8 mouse cellular contexts compared by ENCODE assay signal in the genomic region with DNA sequence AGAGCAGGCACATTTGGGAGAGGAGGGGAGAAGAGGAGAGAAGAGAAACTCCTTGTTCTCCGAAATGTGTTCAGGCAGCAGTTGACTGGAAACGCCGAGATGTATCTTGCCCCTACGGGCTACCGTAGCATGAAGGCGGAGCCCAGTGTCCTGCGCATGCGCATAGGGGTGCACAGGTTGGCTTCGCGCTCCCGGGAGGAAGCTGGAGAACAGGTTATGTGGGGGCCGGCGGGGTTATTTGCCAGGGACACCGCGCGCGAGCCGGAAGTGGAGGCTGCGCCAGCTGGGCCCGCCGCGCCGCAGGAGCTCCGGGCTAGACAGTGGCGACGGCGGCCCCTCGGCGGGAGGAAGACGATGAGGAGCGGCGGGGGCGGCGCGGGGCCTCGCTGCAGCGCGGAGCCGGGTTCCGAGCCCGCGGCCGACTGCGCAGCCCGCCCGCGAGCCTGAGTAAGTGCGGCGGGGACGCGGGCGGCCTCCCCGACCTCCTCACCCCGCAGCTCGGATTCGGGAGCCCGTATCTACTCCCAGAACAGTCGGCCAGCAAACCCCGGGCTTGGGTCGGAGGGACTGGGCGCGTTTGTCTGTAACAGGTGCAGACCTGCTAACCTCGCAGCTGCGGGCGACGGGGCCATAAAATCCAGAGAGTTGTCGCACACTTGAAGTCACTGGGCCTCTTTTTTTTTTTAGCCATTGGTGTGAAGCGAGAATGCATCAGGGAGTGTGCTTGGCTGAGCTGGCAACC. TPM values are rescaled to one million over a fixed set of nuclear protein-coding genes. Genes with fewer than 3 reads are reported as not detected.
DNase-seq lines count a peak whose midpoint lies in the region; ATAC-seq and TF ChIP-seq lines count a peak whose summit lies in the region.

A gene (minus strand): TSS at position 114 of the 742 bp plus-strand sequence.
A gene (plus strand): TSS at position 135 of the 742 bp plus-strand sequence.

- no peaks in the 10 kb centered on the region for H3K9me3 ChIP-seq in embryonic facial prominence, embryonic 15.5 days (replicated peaks)
- H3K9me3 ChIP-seq in limb, embryonic 14.5 days (ENCODE audit: control insufficient read depth, low read length), result no peaks in the 10 kb centered on the region
- H3K9me3 ChIP-seq in midbrain, postnatal 0 days (ENCODE audit: low read length), result no peaks in the 10 kb centered on the region

- peak; percentile 77 for ATAC-seq in embryonic facial prominence, embryonic 15.5 days (ENCODE audit: insufficient number of reproducible peaks, low FRiP score, low TSS enrichment, low read depth)
- ATAC-seq in limb, embryonic 14.5 days (ENCODE audit: low FRiP score, low read depth), result peak; percentile 81
- ATAC-seq in midbrain, postnatal 0 days (ENCODE audit: low FRiP score), result peak; percentile 79

- DNase-seq in 416B (ENCODE audit: low read depth), result peak; percentile 96
- peak; percentile 100 for DNase-seq in heart, adult 8-10 months (ENCODE audit: low spot score)
- DNase-seq in kidney, adult 9 months, result peak; percentile 99
- peak; percentile 97 for DNase-seq in limb, embryonic 14.5 days (ENCODE audit: low spot score)
- DNase-seq in midbrain, postnatal 0 days (ENCODE audit: low spot score), result peak; percentile 98
- peak; percentile 96 for DNase-seq in spleen, postnatal 14 days (ENCODE audit: low spot score in 2 of 2)

- peak within 1 kb of the TSS; percentile 87 for H3K27ac ChIP-seq in bone marrow, adult 2 months (ENCODE audit: control insufficient read depth, insufficient read depth, low read depth, low read length, poor library complexity)
- peak within 1 kb of the TSS; percentile 82 for H3K27ac ChIP-seq in embryonic facial prominence, embryonic 15.5 days (replicated peaks)
- H3K27ac ChIP-seq in limb, embryonic 14.5 days (replicated peaks; ENCODE audit: low read depth, low read length), result peak within 1 kb of the TSS; percentile 68
- H3K27ac ChIP-seq in midbrain, postnatal 0 days (ENCODE audit: low read depth, low read length), result peak within 1 kb of the TSS; percentile 84

- peaks cover 5% of the 10 kb centered on the region; the same call in 1 of the 2 replicates for H3K4me1 ChIP-seq in bone marrow, adult 2 months (ENCODE audit: control insufficient read depth, insufficient read depth, low read length)
- H3K4me1 ChIP-seq in embryonic facial prominence, embryonic 15.5 days, result peaks cover 27% of the 10 kb centered on the region
- peaks cover 25% of the 10 kb centered on the region for H3K4me1 ChIP-seq in limb, embryonic 14.5 days (ENCODE audit: control insufficient read depth, insufficient read depth, low read length)
- H3K4me1 ChIP-seq in midbrain, postnatal 0 days (ENCODE audit: insufficient read depth, low read length), result peaks cover 19% of the 10 kb centered on the region

- H3K9ac ChIP-seq in embryonic facial prominence, embryonic 15.5 days, result peak within 1 kb of the TSS; percentile 67
- H3K9ac ChIP-seq in limb, embryonic 14.5 days (ENCODE audit: low read depth, low read length, severe bottlenecking), result peak within 1 kb of the TSS; percentile 80
- peak within 1 kb of the TSS; percentile 73 for H3K9ac ChIP-seq in midbrain, postnatal 0 days (replicated peaks; ENCODE audit: low read length, poor library complexity, severe bottlenecking)

- peak; percentile 62; the same call in 1 of the 2 replicates for TF ChIP-seq POLR2A in bone marrow, adult 2 months (IDR thresholded peaks at IDR 0.05; ENCODE audit: borderline replicate concordance, control insufficient read depth, low read depth, low read length)
- peak; percentile 48; the same call in 1 of the 2 replicates for TF ChIP-seq POLR2A in limb, embryonic 14.5 days (IDR thresholded peaks at IDR 0.05; ENCODE audit: borderline replicate concordance, extremely low read depth, insufficient read depth, insufficient read length)

- peak within 1 kb of the TSS; percentile 87 for H3K4me3 ChIP-seq in bone marrow, adult 2 months (replicated peaks; ENCODE audit: control insufficient read depth, low read depth, low read length)
- H3K4me3 ChIP-seq in embryonic facial prominence, embryonic 15.5 days (replicated peaks), result peak within 1 kb of the TSS; percentile 94
- peak within 1 kb of the TSS; percentile 70 for H3K4me3 ChIP-seq in limb, embryonic 14.5 days (replicated peaks; ENCODE audit: low read length)
- H3K4me3 ChIP-seq in midbrain, postnatal 0 days (ENCODE audit: low read depth, low read length), result peak within 1 kb of the TSS; percentile 64

- H3K36me3 ChIP-seq in embryonic facial prominence, embryonic 15.5 days, result peaks cover 6% of the 10 kb centered on the region
- H3K36me3 ChIP-seq in limb, embryonic 14.5 days (ENCODE audit: control insufficient read depth, insufficient read depth, low read length), result peaks cover 8% of the 10 kb centered on the region
- H3K36me3 ChIP-seq in midbrain, postnatal 0 days (ENCODE audit: insufficient read depth, low read length), result peaks cover 8% of the 10 kb centered on the region

- under 1% methylated on average over 66 of the region's 68 CpGs for WGBS in bone marrow, adult 2 months
- WGBS in embryonic facial prominence, embryonic 15.5 days, result under 1% methylated on average over 67 of the region's 68 CpGs
- under 1% methylated on average over 53 of the region's 68 CpGs for WGBS in limb, embryonic 14.5 days
- 0% methylated on average over 62 of the region's 68 CpGs for WGBS in midbrain, postnatal 0 days

- H3K4me2 ChIP-seq in embryonic facial prominence, embryonic 15.5 days (replicated peaks), result peak within 1 kb of the TSS; percentile 66
- H3K4me2 ChIP-seq in limb, embryonic 14.5 days (replicated peaks; ENCODE audit: low read depth, low read length, severe bottlenecking), result peak within 1 kb of the TSS; percentile 48
- H3K4me2 ChIP-seq in midbrain, postnatal 0 days (ENCODE audit: low read depth, low read length, poor library complexity, severe bottlenecking), result peak within 1 kb of the TSS; percentile 87

- H3K27me3 ChIP-seq in embryonic facial prominence, embryonic 15.5 days, result no peaks in the 10 kb centered on the region
- H3K27me3 ChIP-seq in limb, embryonic 14.5 days (ENCODE audit: control insufficient read depth, insufficient read depth, low read length), result no peaks in the 10 kb centered on the region
- H3K27me3 ChIP-seq in midbrain, postnatal 0 days (ENCODE audit: insufficient read depth, low read length), result no peaks in the 10 kb centered on the region

- TF ChIP-seq CTCF in bone marrow, adult 2 months (IDR thresholded peaks at IDR 0.05; ENCODE audit: control insufficient read depth, insufficient read depth, low read length), result peak; percentile 19; the same call in 1 of the 2 replicates
- TF ChIP-seq CTCF in midbrain, postnatal 0 days (IDR thresholded peaks at IDR 0.05), result no peak

RNA-seq across cellular contexts. Expression of the first gene that starts in this region (rescaled TPM):
- polyA plus RNA-seq in bone marrow, adult 2 months (2011; ENCODE audit: insufficient read depth, insufficient read length, low replicate concordance, missing spikeins), result 1.5 and 3.6 TPM in 2 replicates
- polyA plus RNA-seq in embryonic facial prominence, embryonic 15.5 days (2015; fragmentation: Nextera tagmentation; extraction: Ambion mirVana), result 4.0 and 4.2 TPM in 2 replicates
- total RNA-seq in heart, adult 8-10 months (2022), result 1 to 10 TPM; 4.6 to 6.3 (median 5.9) TPM
- polyA plus RNA-seq in limb, embryonic 14.5 days (2012; rRNA removed), result 3.6 and 4.5 TPM in 2 replicates
- polyA plus RNA-seq in limb, embryonic 14.5 days (2014; fragmentation: Nextera tagmentation; extraction: Ambion mirVana), result 5.0 and 5.3 TPM in 2 replicates
- total RNA-seq in midbrain, postnatal 0 days (2014; rRNA removed), result 4.1 and 4.2 TPM in 2 replicates
- polyA plus RNA-seq in midbrain, postnatal 0 days (2015; fragmentation: Nextera tagmentation; extraction: Ambion mirVana), result 7.3 and 8.2 TPM in 2 replicates

RNA-seq across cellular contexts. Expression of the second gene that starts in this region (rescaled TPM):
- 2.8 and 4.1 TPM in 2 replicates for polyA plus RNA-seq in bone marrow, adult 2 months (2011; ENCODE audit: insufficient read depth, insufficient read length, low replicate concordance, missing spikeins)
- 16.1 and 16.5 TPM in 2 replicates for polyA plus RNA-seq in embryonic facial prominence, embryonic 15.5 days (2015; fragmentation: Nextera tagmentation; extraction: Ambion mirVana)
- 1 to 10 TPM; 8.5 to 9.5 (median 9.2) TPM for total RNA-seq in heart, adult 8-10 months (2022)
- polyA plus RNA-seq in limb, embryonic 14.5 days (2012; rRNA removed), result 10.9 and 11.4 TPM in 2 replicates
- polyA plus RNA-seq in limb, embryonic 14.5 days (2014; fragmentation: Nextera tagmentation; extraction: Ambion mirVana), result 21.9 and 22.9 TPM in 2 replicates
- total RNA-seq in midbrain, postnatal 0 days (2014; rRNA removed), result 21.3 and 29.1 TPM in 2 replicates
- 11.2 and 12.3 TPM in 2 replicates for polyA plus RNA-seq in midbrain, postnatal 0 days (2015; fragmentation: Nextera tagmentation; extraction: Ambion mirVana)

Comparison
In these comparisons a context has a peak if more than half of its experiments do, and no peak if none do; other contexts are left out.
1. Peak in every context shown above with its lines: DNase-seq, ATAC-seq, H3K4me3 ChIP-seq and H3K27ac ChIP-seq.